Mouse (Mus musculus) kidney, adult 9 months (tissue): Measurements from ENCODE around the gene Aifm3.
"Not testable (repeated sequence)": the region's sequence is repeated elsewhere in the genome, so short reads cannot be mapped to it uniquely, and the experiment has no call there.

Experiments used
- DNase-seq: peaks from one replicate; pipeline ENCODE4 v3.0.0; 2022

Aifm3 gene

GRCm38 (mm10) chr16:17554702-17555101, 65.3 kb downstream of the Aifm3 start:
- not testable (repeated sequence) for DNase-seq

- DNase-seq: no peak
Measured at GRCm38 (mm10) chr16:17556180-17556579, 66.8 kb downstream of the Aifm3 start.

GRCm38 (mm10) chr16:17556907-17557306, 67.5 kb downstream of the Aifm3 start:
- no peak for DNase-seq
